Mouse (Mus musculus) WW6 (cell line): ENCODE data around the gene Tle4.
A peak's percentile ranks its signal among the peaks of the same experiment; 100 is the strongest.
"Not testable (repeated sequence)": the region's sequence is repeated elsewhere in the genome, so short reads cannot be mapped to it uniquely, and the experiment has no call there.

Source experiments
- DNase-seq: peaks from one replicate; pipeline ENCODE4 v3.0.0-alpha.2; 2013; ENCODE audit warnings: low read depth, low spot score

Tle4 gene

GRCm38 (mm10) chr19:14597917-14598689 lies at the start of gene Tle4:
Tle4 (minus strand) TSS chr19:14598051.
- DNase-seq: peak; percentile 99

GRCm38 (mm10) chr19:14645666-14646065 lies 47.8 kb upstream of the Tle4 start:
- DNase-seq: no peak

GRCm38 (mm10) chr19:14644756-14645155 lies 46.9 kb upstream of the Tle4 start:
- no peak for DNase-seq

GRCm38 (mm10) chr19:14643091-14643490 lies 45.2 kb upstream of the Tle4 start:
- DNase-seq: not testable (repeated sequence)

GRCm38 (mm10) chr19:14642663-14643062 lies 44.8 kb upstream of the Tle4 start:
- no peak for DNase-seq

GRCm38 (mm10) chr19:14635213-14635928 lies 37.5 kb upstream of the Tle4 start:
- DNase-seq: peak; percentile 52

GRCm38 (mm10) chr19:14623355-14623754 lies 25.5 kb upstream of the Tle4 start:
- DNase-seq: no peak

- DNase-seq: no peak
These were observed 22.7 kb upstream of the Tle4 start for GRCm38 (mm10) chr19:14620534-14620933.

- DNase-seq: no peak
These were observed 22.0 kb upstream of the Tle4 start for GRCm38 (mm10) chr19:14619814-14620213.

GRCm38 (mm10) chr19:14614816-14615215 lies 17.0 kb upstream of the Tle4 start:
- no peak for DNase-seq

GRCm38 (mm10) chr19:14610542-14611317 lies 12.9 kb upstream of the Tle4 start:
- DNase-seq: no peak

- DNase-seq: no peak
These were observed 3.0 kb upstream of the Tle4 start for GRCm38 (mm10) chr19:14600841-14601240.

- no peak for DNase-seq
These were observed 2.5 kb upstream of the Tle4 start for GRCm38 (mm10) chr19:14600354-14600753.

GRCm38 (mm10) chr19:14599851-14600251 lies 2.0 kb upstream of the Tle4 start:
- no peak for DNase-seq

GRCm38 (mm10) chr19:14598690-14599288 lies 938 bp upstream of the Tle4 start:
- peak; percentile 48 for DNase-seq

GRCm38 (mm10) chr19:14596941-14597916 lies 622 bp downstream of the Tle4 start:
- DNase-seq: peak; percentile 20

- no peak for DNase-seq
These were observed 1.4 kb downstream of the Tle4 start for GRCm38 (mm10) chr19:14596358-14596940.

- DNase-seq: no peak
These were observed 2.4 kb downstream of the Tle4 start for GRCm38 (mm10) chr19:14595390-14595997.

- DNase-seq: no peak
These were observed 3.3 kb downstream of the Tle4 start for GRCm38 (mm10) chr19:14594537-14594936.
